Mouse (Mus musculus) hindbrain, embryonic 14.5 days (tissue): Measurements from ENCODE around the gene Kcnk6. TPM values are rescaled to one million over a fixed set of nuclear protein-coding genes. Genes with fewer than 3 reads are reported as not detected.

Experiments
- ATAC-seq: fragments of 200-750 bp; cut with Nextera tagmentation; 2 replicates; pipeline ENCODE4 v1.8.0; 2017; ENCODE audit warnings: moderate number of reproducible peaks, mild to moderate bottlenecking, moderate TSS enrichment, moderate library complexity; ENCODE audit not compliant: low FRiP score
- DNase-seq: peaks from one replicate; pipeline ENCODE4 v3.0.0-alpha.2; 2015; ENCODE audit warnings: low spot score
- H3K27ac ChIP-seq: fragments of 300-500 bp; sonication (generic); 2 replicates; pipeline ENCODE4 v1.5.1; 2014; ENCODE audit warnings: mild to moderate bottlenecking, moderate library complexity
- H3K27me3 ChIP-seq: fragments of 300-500 bp; sonication (generic); 2 replicates; pipeline ENCODE4 v1.6.1; 2014; ENCODE audit warnings: mild to moderate bottlenecking, low read length, mixed read lengths; ENCODE audit not compliant: control insufficient read depth, insufficient read depth
- H3K36me3 ChIP-seq: fragments of 300-500 bp; sonication (generic); replicated peaks from 2 replicates; pipeline ENCODE4 v1.6.1; 2014; ENCODE audit not compliant: control insufficient read depth, insufficient read depth
- H3K4me1 ChIP-seq: fragments of 300-500 bp; sonication (generic); replicated peaks from 2 replicates; pipeline ENCODE4 v1.6.1; 2014; ENCODE audit warnings: antibody characterized with exemption, low read length, mixed read lengths; ENCODE audit not compliant: control insufficient read depth, insufficient read depth
- H3K4me2 ChIP-seq: fragments of 300-500 bp; sonication (generic); replicated peaks from 2 replicates; pipeline ENCODE4 v1.6.1; 2014; ENCODE audit warnings: mild to moderate bottlenecking, moderate library complexity
- H3K4me3 ChIP-seq: fragments of 300-500 bp; sonication (generic); replicated peaks from 2 replicates; pipeline ENCODE4 v1.5.1; 2014; ENCODE audit warnings: mild to moderate bottlenecking, low read length
- H3K9ac ChIP-seq: fragments of 300-500 bp; sonication (generic); 2 replicates; pipeline ENCODE4 v1.6.1; 2014
- H3K9me3 ChIP-seq: fragments of 300-500 bp; sonication (generic); 2 replicates; pipeline ENCODE4 v1.6.1; 2016; ENCODE audit warnings: low read length; ENCODE audit not compliant: control insufficient read depth
- WGBS: fragments of 180-500 bp; shearing (Covaris S2); extraction: QIAGEN DNeasy Blood & Tissue Kit; methylation state at CpG from one replicate; pipeline ENCODE4 v1.1.7; 2014; 5-methylcytosine and 5-hydroxymethylcytosine counted together
- polyA plus RNA-seq: library from polyadenylated mRNA; unstranded; fragments of >200 nt; fragmentation: Nextera tagmentation; extraction: Ambion mirVana; gene quantifications from 2 replicates; pipeline ENCODE4 v1.2.1, GENCODE M21; 2014

Gene Kcnk6
- polyA plus RNA-seq, result 0.66 and 0.78 TPM in 2 replicates

DNA sequence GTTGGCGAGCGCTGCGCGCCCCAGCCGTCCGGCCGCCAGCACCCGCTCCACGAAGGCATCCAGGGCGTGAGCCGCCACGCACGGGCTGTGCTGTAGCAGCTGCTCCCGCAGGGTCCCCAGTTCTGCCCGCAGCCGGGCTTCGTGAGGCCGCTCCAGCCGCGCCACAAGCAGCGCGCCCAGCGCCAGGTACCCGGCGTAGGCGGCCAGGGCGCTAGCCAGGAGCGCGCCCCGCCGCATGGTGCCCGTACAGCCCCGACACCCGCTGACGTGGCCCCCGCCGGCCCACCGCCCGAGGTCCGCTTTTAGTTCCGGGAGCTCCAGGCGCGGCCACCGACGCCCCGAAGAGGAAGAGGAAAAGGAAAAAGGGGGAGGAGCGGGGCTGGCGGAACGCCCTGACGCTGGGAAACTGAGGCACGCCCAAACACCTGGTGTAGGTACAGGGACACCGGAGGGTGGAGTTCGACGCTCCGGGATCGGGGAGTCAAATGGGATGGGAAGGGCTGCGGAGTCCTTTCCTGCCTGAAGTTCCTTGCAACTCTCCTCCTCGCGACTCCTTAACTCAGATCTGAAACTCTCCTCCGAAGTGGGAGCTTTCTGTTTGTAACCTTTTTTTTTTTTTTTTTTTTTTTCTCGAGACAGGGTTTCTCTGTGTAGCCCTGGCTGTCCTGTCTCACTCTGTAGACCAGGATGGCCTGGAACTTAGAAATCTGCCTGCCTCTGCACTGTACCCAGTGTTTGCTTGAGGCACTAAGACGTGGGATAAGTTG, at the start of gene Kcnk6:
Kcnk6 (minus strand) TSS at position 269 of the 767 bp plus-strand sequence.
- H3K27ac ChIP-seq, result no peak within 1 kb of the TSS
- H3K36me3 ChIP-seq, result no peaks in the 10 kb centered on the region
- ATAC-seq, result no peak; the same call in 1 of the 2 replicates
- H3K4me2 ChIP-seq, result peak within 1 kb of the TSS; percentile 79
- H3K4me1 ChIP-seq, result peaks cover 6% of the 10 kb centered on the region; the same call in 1 of the 2 replicates
- 2% methylated on average over 62 of the region's 62 CpGs for WGBS
- no peaks in the 10 kb centered on the region for H3K9me3 ChIP-seq
- no peak for DNase-seq
- H3K4me3 ChIP-seq, result peak within 1 kb of the TSS; percentile 39
- peaks cover 40% of the 10 kb centered on the region for H3K27me3 ChIP-seq
- H3K9ac ChIP-seq, result peak within 1 kb of the TSS; percentile 54

GRCm38 (mm10) chr7:29281201-29282073, 49.1 kb upstream of the Kcnk6 start, which contains the start of gene Spint2:
Spint2 (minus strand) TSS chr7:29281912.
- Histone ChIP-seq H3K27ac (no peak within 1 kb of the TSS), H3K9ac (peak within 1 kb of the TSS; percentile 56), H3K9me3 (no peaks in the 10 kb centered on the region), H3K4me3 (peak within 1 kb of the TSS; percentile 44), H3K4me2 (peak within 1 kb of the TSS; percentile 94), H3K4me1 (peaks cover 13% of the 10 kb centered on the region), H3K36me3 (no peaks in the 10 kb centered on the region), H3K27me3 (peaks cover 33% of the 10 kb centered on the region)
- ATAC-seq (peak; percentile 81), DNase-seq (peak; percentile 60)
- WGBS, result under 1% methylated on average over 79 of the region's 80 CpGs

DNA sequence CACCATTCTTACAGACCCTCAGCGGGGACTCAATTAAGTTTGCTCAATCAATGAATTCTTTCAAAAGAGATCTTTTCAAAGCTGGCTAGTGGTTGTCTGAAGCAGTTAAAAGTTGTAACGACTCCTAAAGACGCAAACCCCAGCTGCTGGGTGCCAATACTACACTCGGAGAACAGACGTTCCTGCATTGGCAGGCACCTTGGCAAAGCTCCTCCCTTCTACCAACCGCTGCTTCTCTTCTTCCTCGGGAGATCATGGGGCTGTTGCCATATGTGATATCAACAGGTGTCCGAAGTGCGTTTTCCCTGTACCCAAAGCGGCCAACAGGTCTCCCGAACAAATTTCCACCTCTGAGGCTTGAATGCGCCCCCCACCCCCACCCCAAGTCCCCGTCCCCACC, 48.5 kb upstream of the Kcnk6 start:
- Histone ChIP-seq H3K27ac (no peak overlapping the region), H3K4me2 (peak overlapping the region; percentile 94), H3K9me3 (no peaks in the 10 kb centered on the region), H3K9ac (peak overlapping the region; percentile 56), H3K4me1 (peaks cover 13% of the 10 kb centered on the region), H3K4me3 (peak overlapping the region; percentile 44), H3K36me3 (no peaks in the 10 kb centered on the region), H3K27me3 (peaks cover 33% of the 10 kb centered on the region)
- DNase-seq, result no peak
- WGBS, result 12% methylated on average over 13 of the region's 13 CpGs
- no peak for ATAC-seq

DNA sequence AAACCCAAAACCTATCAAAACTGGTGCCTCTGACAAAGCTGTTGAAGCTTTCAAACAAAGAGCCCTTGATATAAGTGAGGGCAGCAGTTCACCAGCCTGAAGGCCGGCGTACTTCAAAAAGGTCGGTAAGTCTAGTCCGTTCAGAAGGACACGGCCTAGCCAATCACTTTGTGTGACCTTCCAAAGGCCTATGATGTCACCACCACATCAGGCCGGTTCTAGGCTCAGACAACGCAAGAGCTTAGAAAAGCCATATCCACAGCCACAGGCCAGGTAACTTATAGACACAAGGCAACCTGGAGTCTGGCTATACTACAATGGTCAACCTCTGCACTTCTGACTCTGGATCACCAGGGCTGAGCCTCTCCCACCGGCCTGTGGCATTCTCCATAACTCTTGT, 47.6 kb upstream of the Kcnk6 start:
- DNase-seq (no peak), ATAC-seq (no peak)
- Histone ChIP-seq H3K4me3 (no peak overlapping the region), H3K36me3 (no peaks in the 10 kb centered on the region), H3K9ac (no peak overlapping the region), H3K4me2 (0 out of 2 replicates have a peak overlapping the region, but pooled peaks have one; percentile 94), H3K27me3 (peaks cover 33% of the 10 kb centered on the region), H3K9me3 (no peaks in the 10 kb centered on the region), H3K4me1 (peaks cover 13% of the 10 kb centered on the region), H3K27ac (no peak overlapping the region)
- WGBS, result 90% methylated on average over 8 of the region's 8 CpGs

DNA sequence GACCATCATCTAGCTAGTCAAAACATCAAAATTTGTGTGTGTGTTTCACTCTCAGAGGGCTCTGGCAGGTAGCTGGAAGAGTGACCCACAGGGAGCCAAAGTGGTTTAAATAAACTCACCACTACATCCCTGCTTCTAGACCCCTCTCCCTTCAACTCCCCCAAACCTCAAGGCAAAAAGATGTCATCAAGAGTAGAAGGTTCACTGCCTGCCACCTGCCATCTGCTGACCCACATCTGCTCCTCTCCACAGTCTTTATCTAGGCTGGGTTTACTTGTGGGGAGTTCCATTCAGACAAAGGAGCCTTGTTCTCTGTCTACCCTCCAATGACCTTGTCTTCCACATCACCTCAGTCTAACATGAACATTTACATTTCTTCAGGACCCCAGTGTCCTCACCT, 46.9 kb upstream of the Kcnk6 start:
- Histone ChIP-seq H3K4me2 (no peak overlapping the region), H3K27ac (no peak overlapping the region), H3K9me3 (no peaks in the 10 kb centered on the region), H3K27me3 (peaks cover 33% of the 10 kb centered on the region), H3K36me3 (no peaks in the 10 kb centered on the region), H3K4me3 (no peak overlapping the region), H3K9ac (no peak overlapping the region), H3K4me1 (peaks cover 13% of the 10 kb centered on the region)
- DNase-seq (no peak), ATAC-seq (no peak)

DNA sequence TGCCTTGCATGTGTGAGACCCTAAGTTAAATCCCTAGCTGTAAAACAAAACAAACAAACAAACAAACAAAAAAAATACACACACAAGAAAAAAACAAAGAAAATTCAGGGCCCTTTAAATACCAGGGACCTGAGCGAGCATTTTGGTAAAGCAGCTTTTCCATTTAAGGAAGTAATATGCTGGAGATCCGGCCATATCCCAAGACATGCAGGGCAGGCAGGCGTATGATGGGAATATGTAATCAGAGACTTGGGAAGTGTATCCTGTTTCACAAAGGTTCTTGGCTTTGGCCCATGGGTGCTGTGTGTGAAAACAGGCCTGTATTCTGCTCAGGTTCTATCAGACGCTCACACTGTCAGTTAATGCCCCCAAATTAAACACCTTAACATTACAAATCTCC, 45.2 kb upstream of the Kcnk6 start:
- Histone ChIP-seq H3K9me3 (no peaks in the 10 kb centered on the region), H3K4me2 (no peak overlapping the region), H3K27me3 (peaks cover 28% of the 10 kb centered on the region), H3K27ac (no peak overlapping the region), H3K9ac (no peak overlapping the region), H3K36me3 (no peaks in the 10 kb centered on the region), H3K4me3 (no peak overlapping the region), H3K4me1 (peaks cover 13% of the 10 kb centered on the region)
- no peak for ATAC-seq
- WGBS, result 94% methylated on average over 4 of the region's 4 CpGs
- DNase-seq, result no peak

DNA sequence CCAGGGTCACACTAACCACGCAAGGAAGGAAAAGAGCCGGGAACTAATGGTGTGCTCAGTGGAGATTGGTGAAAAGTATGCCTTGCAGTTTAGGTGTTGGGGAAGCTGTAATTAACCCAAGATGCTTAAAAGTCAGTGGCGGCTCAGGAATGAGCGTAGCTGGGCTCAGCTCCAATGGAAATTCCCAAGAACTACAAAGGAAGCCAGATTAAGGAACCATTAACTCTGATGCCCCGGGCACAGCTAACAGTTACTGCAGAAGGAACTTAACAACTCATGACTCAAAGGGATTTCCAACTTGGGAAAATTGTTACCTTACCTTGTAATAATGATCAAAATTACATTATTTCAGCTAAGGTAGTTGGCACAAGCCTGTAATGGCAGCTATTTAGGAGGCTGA, 44.4 kb upstream of the Kcnk6 start:
- Histone ChIP-seq H3K4me1 (peaks cover 7% of the 10 kb centered on the region), H3K4me2 (no peak overlapping the region), H3K9me3 (no peaks in the 10 kb centered on the region), H3K9ac (no peak overlapping the region), H3K36me3 (no peaks in the 10 kb centered on the region), H3K4me3 (no peak overlapping the region), H3K27ac (no peak overlapping the region), H3K27me3 (peaks cover 20% of the 10 kb centered on the region)
- 84% methylated on average over 5 of the region's 5 CpGs for WGBS
- DNase-seq (no peak), ATAC-seq (no peak)

GRCm38 (mm10) chr7:29271687-29272465, 39.6 kb upstream of the Kcnk6 start:
- 81% methylated on average over 8 of the region's 8 CpGs for WGBS
- H3K27me3 ChIP-seq, result no peaks in the 10 kb centered on the region
- no peaks in the 10 kb centered on the region for H3K9me3 ChIP-seq
- ATAC-seq (no peak), DNase-seq (no peak)
- no peak overlapping the region for H3K27ac ChIP-seq
- H3K4me1 ChIP-seq, result no peaks in the 10 kb centered on the region
- no peak overlapping the region for H3K4me3 ChIP-seq
- H3K36me3 ChIP-seq, result no peaks in the 10 kb centered on the region
- no peak overlapping the region for H3K9ac ChIP-seq
- no peak overlapping the region for H3K4me2 ChIP-seq

GRCm38 (mm10) chr7:29270445-29270844, 38.1 kb upstream of the Kcnk6 start:
- no peaks in the 10 kb centered on the region for H3K27me3 ChIP-seq
- no peak overlapping the region for H3K4me2 ChIP-seq
- H3K4me1 ChIP-seq, result no peaks in the 10 kb centered on the region
- no peaks in the 10 kb centered on the region for H3K36me3 ChIP-seq
- WGBS, result 89% methylated on average over 4 of the region's 4 CpGs
- ATAC-seq (no peak), DNase-seq (no peak)
- no peaks in the 10 kb centered on the region for H3K9me3 ChIP-seq
- no peak overlapping the region for H3K4me3 ChIP-seq
- no peak overlapping the region for H3K27ac ChIP-seq
- no peak overlapping the region for H3K9ac ChIP-seq
